Mouse (Mus musculus): ENCODE results near the gene Xkr7. TPM values are rescaled to one million over a fixed set of nuclear protein-coding genes. Genes with fewer than 3 reads are reported as not detected.

Xkr7 gene
- total RNA-seq, 2 experiments from 2014 or later = 1.9 to 2.1 TPM

Other genes starting within 250 kb of the Xkr7 start
- 100 to 1,000 TPM; 121 to 144 TPM for gene Bcl2l1, start 200.1 kb upstream of the Xkr7 start, total RNA-seq (2021)
- 1 to 10 TPM; 1.5 to 2.6 TPM for gene Tpx2, start 183.9 kb upstream of the Xkr7 start, total RNA-seq (2021)
- gene Mylk2, start 120.5 kb upstream of the Xkr7 start, total RNA-seq (2021) = not detected
- 1 to 10 TPM in 1 of 2 experiments, under 1 TPM in 1; 0.56 to 1.0 TPM for gene Foxs1, start 98.6 kb upstream of the Xkr7 start, total RNA-seq (2021)
- 10 to 100 TPM; 14.5 to 17.1 TPM for gene Dusp15, start 80.2 kb upstream of the Xkr7 start, total RNA-seq (2021)
- 1 to 10 TPM in 1 of 2 experiments, under 1 TPM in 1; 0.94 to 1.3 TPM for gene Ttll9, start 69.4 kb upstream of the Xkr7 start, total RNA-seq (2021)
- gene Pdrg1, start 16.4 kb upstream of the Xkr7 start, total RNA-seq (2021) = 10 to 100 TPM; 41.2 to 43.8 TPM
- 1 to 10 TPM; 3.9 to 5.2 TPM for gene Ccm2l, start 34.1 kb downstream of the Xkr7 start, total RNA-seq (2021)
- 1 to 10 TPM; 1.6 to 1.8 TPM for gene Hck, start 76.6 kb downstream of the Xkr7 start, total RNA-seq (2021)
- gene Tm9sf4, start 129.5 kb downstream of the Xkr7 start, total RNA-seq (2021) = 10 to 100 TPM; 88.6 to 97.6 TPM
- gene Tspyl3, start 193.6 kb downstream of the Xkr7 start, total RNA-seq (2021) = 10 to 100 TPM; 22.0 to 26.2 TPM
- gene Plagl2, start 209.6 kb downstream of the Xkr7 start, total RNA-seq (2021) = 1 to 10 TPM; 4.6 to 5.4 TPM
- 10 to 100 TPM; 14.3 to 21.1 TPM for gene Pofut1, start 209.7 kb downstream of the Xkr7 start, total RNA-seq (2021)

Data from layer of hippocampus, postnatal 25 days (tissue).